Mouse (Mus musculus) layer of hippocampus, adult 9-10 months (tissue): ENCODE results near the gene Sept9.

ENCODE experiments used
- DNase-seq: peaks from one replicate; pipeline ENCODE4 v3.0.0; 2022; ENCODE audit warnings: low spot score

The Sept9 gene

DNA sequence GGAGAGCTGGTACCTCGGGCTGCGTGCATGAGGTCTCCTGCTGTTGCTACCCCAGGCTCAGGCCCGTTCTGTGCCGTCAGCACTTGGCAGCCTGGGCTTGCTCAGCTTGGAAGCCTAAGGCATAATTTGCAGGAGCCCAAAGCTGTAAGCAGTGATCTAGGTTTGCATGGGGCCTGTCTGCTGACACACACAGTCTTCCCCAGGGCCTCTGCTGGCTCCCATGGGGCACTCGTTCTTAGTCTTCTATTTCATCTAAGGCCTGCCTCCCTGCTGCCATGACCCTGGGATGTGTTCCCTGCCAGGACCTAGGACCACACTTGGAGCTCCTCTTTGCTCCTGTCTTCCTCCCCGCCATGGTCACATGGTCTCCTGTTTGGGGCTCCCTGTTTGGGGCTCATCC lies 21.7 kb downstream of the Sept9 start:
- DNase-seq = no peak

DNA sequence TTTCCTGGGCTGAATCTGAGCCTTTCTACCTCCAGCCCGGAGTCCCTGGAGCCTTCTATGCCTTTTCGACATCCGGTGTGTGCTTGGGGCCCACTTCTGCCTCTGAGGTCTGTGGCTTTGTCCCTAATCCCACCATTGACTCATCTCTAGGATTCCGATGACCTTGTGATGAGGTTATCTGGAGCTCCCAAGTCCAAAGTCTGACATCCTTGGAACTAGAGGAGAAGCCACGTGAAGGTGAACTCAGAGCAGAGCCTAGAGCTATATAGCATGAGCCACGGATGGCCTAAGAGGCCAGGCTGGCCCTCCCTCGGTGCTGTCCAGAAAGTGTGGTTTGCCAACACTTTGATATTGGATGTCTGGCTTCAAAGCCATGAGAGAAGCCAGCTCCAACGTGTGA lies 23.4 kb downstream of the Sept9 start:
- no peak for DNase-seq

DNA sequence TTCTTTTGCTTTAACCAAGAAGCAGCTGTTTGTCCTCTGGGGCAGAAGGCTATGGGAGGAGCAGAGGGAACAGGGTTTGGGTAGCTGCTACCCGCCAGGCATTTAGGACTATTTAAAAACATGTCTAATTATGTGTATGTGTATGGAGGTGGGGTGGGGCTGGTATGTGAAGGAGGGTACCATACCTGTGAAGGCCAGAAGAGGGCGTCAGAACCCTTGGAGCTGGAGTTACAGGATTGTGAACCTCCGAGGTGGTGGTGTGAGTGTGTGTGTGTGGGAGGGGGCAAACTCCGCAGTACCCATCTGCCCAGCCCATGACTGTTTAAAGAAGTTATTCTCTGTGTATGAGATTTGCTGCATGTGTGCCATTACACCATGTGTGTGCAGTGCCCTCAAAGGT lies 25.3 kb downstream of the Sept9 start:
- no peak for DNase-seq

DNA sequence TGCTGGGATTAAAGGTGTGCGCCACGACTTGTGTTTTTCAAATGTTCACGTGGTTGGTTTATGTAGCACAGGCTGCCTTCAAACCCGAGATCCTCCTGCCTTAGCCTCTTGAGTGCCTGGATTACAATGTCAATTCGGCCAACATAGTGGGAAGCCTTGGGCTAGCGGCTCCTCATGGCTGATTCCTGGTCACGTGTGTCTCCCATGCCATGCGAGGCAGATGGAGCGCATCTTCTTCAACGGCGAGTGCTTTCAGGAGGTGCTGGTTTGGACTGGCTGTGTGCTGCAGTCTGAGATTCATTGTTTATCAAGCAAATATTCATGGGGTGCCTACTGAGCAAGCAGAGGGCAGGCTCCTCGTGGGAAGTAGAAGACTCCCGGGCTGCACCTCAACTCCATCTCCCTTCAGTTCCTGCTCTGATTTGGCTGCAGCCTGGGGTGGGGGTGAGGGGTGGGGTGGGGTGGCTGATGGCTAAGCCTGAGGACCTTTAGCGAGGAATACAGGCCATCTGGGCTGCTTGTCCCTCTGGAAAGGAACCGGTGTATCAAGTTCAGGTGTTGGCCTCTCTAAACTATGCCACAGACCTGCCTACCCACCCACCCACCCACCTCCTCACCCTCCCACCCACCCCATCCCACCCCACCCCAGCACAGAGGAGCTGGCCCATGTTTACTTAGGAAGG lies 26.2 kb downstream of the Sept9 start:
- no peak for DNase-seq

DNA sequence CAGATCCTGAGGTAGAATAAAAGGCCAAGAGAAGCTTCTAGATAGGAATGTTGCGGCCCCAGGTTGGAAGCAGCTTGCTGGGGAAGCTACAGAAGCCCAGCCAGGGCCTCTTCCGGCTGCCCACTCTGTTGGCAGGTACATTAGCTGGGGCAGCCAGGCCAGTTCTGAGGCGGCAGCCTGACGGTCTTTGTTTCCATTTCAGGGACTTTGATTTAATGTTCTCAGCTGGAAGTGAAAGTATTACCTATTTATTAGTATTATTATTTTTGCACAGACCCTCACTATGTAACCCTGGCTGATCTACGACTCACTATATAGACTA lies 26.7 kb downstream of the Sept9 start:
- no peak for DNase-seq

DNA sequence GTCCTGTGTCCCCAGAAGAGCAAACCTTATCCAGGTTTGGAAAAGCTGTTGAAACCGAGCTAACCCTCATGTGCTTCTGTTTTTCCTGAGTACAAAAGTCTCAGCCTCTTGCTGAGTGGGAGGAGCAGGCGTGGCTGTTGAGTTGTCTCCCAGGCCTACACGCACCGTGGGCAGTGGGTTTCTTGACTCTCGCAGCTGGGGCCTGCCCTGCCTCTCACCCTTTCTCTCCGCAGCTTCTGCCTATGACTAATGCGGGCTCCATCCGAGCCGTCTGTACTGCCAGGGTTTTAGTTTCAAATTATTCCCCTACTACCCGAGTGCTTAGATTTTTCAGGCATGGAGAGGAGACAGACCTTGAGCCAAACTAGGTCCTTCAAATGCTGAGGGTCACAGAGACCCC lies 28.7 kb downstream of the Sept9 start:
- no peak for DNase-seq

DNA sequence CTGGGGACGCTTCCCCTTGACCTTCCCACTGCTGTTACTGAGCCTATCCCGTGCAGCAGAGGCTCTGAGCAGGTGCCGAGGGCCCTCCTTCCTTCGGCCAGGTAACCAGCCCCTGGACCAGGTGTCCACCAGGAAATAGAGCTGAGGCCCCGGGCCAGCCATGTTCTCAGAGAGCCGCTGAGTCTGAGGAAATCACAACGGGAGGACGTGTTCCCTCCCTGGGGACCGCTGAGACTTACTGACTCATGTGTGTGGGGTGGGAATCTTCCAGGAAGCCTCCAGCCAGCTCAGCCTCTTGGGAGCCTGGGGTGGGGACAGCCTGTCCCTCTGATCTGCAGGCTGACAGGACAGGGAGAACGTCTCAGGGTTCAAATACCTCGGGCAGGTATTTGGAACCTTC lies 32.1 kb downstream of the Sept9 start:
- DNase-seq = no peak

DNA sequence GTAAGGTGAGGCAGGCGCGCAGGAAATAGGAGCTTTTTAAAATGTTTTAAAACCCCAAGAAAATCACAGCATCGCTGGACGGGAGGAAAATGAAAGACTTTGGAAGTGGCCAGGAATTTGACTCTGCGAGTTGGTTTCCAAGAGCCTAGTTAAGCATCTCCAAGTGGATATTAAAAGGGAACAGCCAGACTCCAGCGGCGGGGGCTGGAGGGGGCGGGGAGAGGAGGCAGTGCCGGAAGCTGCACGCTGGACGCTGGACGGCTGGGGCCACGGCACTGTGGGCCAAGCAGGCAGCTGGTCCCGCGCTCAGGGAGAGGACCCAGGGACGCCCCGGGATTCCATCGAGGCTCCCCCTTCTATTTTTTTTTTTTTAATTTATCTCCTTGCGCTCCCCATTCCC lies 32.6 kb downstream of the Sept9 start:
- DNase-seq = no peak

DNA sequence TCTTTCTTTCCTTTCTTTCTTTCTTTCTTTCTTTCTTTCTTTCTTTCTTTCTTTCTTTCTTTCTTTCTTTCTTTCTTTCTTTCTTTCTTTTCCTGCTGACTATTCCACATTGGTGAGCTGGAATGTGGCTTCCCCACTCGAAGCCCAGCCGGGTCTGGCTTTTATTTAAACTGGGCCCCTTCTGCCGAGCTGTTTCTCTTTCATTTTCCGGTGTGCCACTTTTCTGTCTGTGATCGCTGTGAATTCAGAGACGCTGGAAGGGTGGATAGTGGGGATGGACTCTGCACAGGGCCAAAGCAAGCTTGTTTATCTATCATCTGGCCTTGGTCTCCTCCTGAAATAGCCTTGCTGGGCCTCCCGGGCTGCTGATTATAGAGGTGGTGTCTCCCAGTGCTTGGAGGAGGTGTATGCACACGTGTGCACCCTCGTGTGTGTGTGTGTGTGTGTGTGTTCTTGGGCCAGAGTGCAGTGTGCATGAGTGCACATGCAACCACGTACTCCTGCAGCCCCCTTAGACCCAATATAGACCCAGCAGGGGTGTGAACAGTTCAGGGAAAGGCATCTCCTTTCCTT lies 33.5 kb downstream of the Sept9 start:
- no peak for DNase-seq

DNA sequence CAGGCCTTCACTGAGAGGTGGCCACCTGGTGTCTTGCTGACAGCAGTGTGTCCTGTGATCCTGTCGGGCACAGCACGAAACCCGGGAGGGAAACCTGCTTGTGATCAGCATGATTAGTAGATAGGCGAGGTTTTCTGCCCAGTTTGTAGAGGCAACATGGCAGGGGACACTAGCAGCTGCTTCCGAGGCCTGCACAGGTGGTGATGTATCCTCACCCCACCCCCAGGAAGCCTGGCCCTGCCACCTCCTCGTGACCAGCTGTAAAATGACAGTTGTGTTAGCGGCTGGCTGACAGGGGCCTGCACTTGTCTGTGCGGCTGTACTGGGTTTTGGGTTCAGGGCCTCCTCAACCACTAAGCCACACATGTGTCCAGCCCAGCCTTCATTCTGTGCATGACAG lies 34.4 kb downstream of the Sept9 start:
- DNase-seq = no peak

DNA sequence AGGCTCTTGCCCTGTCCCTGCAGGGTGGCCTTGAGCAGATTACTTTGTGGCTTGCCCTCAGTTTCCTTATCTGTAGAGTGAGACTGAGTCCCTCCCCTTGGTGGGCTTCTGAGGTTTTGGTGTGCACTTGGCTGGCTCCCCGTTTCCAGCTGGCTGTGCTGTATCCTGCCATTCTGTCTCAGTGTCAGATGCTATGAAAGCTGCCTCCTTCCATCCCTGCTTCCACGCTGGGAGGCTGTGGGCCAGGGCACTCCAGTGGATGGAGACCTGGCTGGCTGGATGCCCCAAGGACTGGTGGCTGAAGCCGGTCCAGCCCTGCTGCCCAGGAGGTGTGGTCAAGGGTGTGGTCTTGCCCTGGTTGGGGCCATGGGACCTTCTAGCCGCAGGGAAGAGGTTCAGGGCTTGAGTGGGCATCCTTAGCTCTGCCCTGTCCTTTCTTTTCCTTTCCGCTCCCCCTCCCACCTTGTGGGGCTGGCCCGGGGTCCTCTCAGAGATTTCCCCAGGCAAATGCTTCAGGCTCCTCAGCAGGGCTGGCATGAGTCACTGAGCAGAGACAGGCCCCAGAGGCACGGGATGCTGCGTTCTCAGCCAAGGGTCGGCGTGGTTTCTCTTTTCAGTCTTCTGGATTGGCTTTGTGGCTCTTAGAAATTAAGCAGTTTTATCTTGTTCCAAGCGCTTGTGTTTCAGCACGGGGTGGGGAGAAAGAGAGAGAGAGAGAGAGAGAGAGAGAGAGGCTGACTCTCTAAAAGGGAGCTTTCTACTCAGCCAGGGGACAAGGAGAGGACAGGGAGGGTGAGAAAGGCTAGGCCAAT lies 35.8 kb downstream of the Sept9 start:
- no peak for DNase-seq

DNA sequence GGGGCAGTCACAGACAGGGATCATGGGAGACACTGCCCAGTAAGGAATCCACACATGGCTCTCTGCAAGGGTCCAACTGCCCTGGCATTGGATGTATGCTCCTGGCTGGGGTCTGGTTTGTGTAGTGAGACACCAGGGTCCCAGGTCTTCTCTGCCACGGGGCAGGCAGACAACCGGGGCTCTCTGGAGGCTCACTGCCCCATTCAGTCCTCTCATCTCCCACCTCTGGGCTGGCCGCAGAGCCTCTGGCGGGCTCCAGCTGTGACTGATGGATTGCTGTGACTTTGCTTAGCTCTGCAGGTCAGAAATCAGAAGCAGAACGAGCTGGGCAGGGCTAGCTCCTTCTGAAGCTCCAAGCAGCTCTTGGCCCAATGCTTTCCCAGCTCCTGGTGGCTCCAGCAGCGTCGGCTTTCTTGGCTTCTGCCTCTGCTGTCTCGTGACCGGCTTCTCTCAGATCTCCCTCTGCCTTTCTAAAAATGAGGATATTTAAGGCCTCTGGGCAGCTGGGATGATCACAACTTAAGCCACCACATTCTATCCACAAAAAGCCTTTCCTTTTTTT lies 36.5 kb downstream of the Sept9 start:
- DNase-seq = no peak

DNA sequence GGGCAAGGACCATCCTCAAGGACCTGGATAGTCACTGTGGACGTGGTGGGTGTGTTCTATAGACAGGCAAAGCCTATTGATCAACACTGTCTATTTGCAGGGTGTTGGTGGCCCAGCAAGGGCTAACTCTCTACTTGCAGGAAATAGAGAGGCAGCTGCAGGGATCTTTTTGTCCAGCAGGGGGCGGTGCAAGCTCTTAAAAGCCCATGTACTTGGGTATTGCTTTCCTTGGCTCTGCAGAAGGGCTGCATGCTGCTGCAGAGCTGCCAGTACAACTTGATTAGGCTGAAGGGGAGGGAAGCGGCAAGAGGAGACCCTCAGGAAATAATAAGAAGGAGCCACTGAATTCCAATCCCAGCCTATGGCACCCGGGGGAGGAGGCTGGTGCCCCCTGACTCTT lies 38.7 kb downstream of the Sept9 start:
- peak; percentile 96 for DNase-seq

DNA sequence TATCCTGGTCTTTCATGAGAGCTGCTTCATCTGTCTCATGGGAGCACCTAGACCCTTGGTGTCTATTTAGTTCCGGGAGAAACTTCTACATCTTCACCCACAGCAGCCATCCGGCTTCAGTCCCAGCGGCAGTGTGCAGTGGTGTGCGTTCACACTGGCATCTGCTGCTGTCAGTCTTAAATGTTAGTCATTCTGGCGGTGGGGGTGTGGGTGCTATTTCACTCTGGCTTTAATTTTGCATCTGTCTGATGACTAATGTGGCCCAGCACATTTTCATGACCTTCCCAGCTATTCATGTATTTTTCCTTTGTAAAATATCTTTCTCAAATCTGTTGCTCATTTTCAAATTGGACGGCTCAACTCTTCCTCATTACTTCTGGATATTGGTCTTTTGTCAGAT lies 40.2 kb downstream of the Sept9 start:
- no peak for DNase-seq

DNA sequence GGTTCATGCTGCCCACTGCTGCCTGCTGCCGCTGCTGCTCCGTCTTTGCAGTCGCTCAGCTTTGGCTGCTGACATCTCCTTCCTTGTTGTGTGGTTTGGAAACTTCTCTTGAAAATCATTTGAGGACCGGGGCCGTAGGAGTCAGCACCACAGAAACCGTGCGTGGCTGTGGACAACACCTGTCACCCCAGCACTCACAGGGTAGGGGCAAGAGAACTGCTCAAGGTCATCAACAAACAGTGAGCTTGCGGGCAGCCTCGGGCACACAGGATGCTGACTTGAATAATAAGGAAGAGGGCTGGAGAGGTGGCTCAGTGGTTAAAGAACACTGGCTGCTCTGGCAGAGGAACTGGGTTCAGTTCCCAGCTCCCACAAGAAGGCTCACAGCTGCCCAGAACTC lies 40.9 kb downstream of the Sept9 start:
- DNase-seq = no peak

DNA sequence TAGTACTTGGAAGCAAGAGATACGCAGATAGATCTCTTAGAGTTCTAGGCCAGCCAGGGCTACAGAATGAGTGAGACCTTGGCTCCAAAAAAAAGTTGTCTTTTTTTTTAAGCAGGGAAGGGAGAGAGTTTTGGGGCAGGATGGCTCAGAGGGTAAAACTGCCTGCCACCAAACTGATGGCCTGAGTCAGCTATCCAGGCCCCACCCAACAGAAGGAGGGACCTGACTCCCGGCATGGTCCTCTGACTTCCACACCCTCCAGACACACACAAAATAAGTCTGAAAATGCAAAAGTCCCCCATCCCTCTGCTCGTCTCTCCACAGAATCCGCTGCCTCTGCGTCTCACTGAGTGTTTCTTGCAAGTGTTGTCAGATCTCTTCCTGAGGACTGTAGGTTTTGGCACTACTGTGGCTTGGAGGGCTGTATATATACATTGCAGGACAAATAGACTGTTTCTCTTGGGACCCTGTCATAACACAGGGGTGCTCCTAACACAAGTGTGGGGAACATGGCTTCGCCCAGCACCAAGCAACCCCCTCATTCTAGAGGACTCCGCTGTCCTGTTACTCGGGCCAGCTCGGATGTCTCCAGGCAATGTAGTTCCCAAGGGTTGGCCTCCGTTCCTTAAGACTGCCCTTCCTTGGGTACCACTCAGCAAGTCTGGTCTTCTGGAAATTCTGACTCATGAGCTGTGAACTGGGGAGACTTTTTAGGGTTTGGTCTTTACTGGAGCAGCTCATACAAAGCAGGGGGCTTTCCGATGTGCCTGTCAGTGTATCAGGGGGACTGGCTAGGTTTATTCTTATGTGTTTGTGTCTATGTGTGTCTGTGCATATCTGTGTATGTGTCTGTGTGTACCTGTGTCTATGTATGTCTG lies 41.6 kb downstream of the Sept9 start:
- no peak for DNase-seq

DNA sequence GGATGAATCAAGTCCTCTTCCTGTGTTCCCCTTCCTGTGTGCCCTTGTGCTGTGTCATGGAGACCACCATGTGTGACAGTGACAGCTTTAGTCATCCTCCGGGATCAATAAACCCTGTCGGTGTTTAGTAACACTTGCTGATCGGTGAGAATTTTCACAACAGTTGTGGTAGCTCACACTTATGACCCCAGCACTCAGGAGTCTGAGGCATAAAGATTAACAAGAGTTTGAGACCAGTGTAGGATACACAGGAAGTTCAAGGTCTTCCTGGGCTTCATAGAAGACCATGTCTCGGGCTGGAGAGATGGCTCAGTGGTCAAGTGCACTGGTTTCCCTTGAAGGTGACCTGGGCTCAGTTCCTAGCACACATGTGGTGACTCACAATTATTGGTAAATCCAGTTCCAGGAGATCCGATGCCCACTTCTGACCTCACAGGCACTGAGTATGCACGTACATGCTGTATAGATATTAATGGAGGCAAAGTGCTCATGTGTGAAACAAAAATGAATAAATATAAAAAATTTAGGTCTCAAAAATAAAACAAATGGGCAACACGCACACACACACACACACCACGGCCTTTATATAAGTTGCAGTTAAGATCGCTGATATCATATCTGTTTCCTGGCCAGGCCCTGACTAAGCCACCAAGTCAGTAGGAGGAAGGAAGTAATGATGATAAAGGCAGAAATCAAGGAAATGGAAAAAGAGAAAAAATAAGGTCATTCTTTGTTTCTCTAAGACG lies 43.1 kb downstream of the Sept9 start:
- DNase-seq = no peak

DNA sequence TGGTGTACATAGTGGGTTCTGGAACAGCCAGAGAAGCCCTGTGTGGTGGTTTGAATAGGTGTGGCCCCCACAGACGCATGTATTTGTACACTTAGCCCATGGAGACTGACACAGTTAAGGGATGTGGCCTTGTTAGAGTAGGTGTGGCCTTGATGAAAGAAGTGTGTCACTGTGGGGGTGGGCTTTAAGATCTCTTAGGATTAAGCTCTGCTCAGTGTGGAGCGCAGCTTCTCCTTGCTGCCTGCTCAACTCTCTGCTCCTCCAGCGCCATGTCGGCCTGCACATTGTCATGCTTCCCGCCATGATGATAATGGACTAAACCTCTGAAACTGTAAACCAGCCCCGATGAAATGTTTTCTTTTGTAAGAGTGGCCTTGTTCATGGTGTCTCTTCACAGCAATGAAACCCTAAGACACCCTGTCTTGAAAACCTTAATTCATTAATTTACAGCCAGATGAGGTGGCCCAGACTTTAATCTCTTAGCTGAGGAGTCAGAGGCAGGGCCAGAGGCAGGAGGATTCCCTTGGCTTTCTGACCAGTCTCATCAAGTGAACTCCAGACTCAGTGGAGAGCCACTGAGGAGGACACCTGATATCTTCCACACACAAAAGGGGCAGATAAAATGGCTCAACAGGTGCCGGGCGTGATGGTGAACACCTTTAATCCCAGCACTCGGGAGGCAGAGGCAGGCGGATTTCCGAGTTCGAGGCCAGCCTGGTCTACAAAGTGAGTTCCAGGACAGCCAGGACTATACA lies 44.3 kb downstream of the Sept9 start:
- no peak for DNase-seq

DNA sequence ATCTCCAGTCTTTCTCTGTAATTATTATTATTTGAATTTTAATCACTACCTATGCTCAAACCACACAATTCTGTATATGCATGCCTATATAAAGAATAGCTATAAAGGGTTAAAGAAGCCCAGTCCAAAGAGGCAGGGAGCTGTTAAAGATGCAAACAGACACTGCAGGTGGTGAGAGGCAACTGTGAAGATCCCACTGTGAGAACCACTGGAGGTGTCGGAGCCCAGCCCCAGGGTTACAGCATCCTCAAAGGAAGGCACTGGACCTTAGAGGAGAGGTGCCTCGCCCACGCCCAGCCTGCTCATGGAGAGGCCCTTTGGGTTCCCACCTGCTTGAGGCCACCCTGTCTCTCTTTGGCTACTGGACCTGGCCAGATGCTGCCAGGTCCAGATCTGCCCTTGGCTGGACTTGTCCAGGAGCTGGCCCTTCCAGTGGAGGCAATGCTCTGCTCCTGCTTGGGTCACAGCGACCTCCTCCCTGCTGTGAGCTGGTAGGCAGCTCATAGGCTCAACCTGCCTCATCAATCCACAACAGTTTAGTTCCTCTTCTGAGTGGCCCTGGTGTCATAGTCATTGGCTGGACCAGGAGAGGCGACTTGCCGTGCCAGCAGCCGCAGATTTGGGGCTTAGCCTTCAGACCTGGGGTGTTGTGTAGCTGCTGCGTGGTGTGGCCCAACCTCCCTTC lies 45.7 kb downstream of the Sept9 start:
- no peak for DNase-seq

DNA sequence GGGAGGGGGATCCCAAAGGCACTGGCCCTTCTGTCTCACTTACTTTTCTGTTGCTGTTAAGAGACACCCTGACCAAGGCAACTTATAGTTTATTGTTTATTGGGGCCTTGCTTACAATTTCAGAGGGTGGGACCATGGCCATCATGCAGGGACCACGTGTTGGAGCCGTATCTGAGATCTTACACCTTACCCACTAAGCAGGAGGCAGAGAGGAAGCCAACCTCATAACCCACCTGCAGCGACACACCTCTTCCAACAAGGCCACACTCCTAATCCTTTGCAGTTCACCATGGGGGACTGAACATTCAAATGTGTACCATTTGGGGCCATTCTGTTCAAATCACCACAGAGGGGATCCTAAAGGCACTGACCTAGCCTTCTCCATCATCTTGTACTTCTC lies 46.4 kb downstream of the Sept9 start:
- DNase-seq = no peak
